Mouse (Mus musculus) urinary bladder, postnatal 14 days (tissue): ENCODE data around the gene Ggt1.
A peak's percentile ranks its signal among the peaks of the same experiment; 100 is the strongest.
"Not testable (repeated sequence)": the region's sequence is repeated elsewhere in the genome, so short reads cannot be mapped to it uniquely, and the experiment has no call there.

Experiments
- DNase-seq: peaks from one replicate; pipeline ENCODE4 v3.0.0; 2021; ENCODE audit warnings: low spot score

Gene Ggt1

GRCm38 (mm10) chr10:75551175-75551574 is 10.2 kb upstream of the Ggt1 start:
- DNase-seq = no peak

- DNase-seq = no peak
Measured at GRCm38 (mm10) chr10:75552106-75552505, 9.3 kb upstream of the Ggt1 start.

- no peak for DNase-seq
Measured at GRCm38 (mm10) chr10:75552701-75553450, 8.5 kb upstream of the Ggt1 start.

GRCm38 (mm10) chr10:75554090-75554489 is 7.3 kb upstream of the Ggt1 start:
- DNase-seq = no peak

GRCm38 (mm10) chr10:75555557-75555956 is 5.8 kb upstream of the Ggt1 start:
- DNase-seq = no peak

- peak; percentile 47 for DNase-seq
Measured at GRCm38 (mm10) chr10:75556026-75556425, 5.4 kb upstream of the Ggt1 start.

GRCm38 (mm10) chr10:75558515-75558914 is 2.9 kb upstream of the Ggt1 start:
- peak; percentile 57 for DNase-seq

GRCm38 (mm10) chr10:75559041-75559675 is 2.2 kb upstream of the Ggt1 start:
- DNase-seq = no peak

GRCm38 (mm10) chr10:75559676-75560548 is 1.5 kb upstream of the Ggt1 start, which contains the start of gene Lrrc75b:
TSS of gene Lrrc75b (minus strand) at chr10:75560330.
- DNase-seq = peak; percentile 50

GRCm38 (mm10) chr10:75560549-75560899 is 880 bp upstream of the Ggt1 start:
- no peak for DNase-seq

GRCm38 (mm10) chr10:75562596-75562995 is 1.2 kb downstream of the Ggt1 start:
- no peak for DNase-seq

GRCm38 (mm10) chr10:75564687-75565265 is 3.4 kb downstream of the Ggt1 start:
- DNase-seq = no peak

- no peak for DNase-seq
Measured at GRCm38 (mm10) chr10:75565436-75565835, 4.0 kb downstream of the Ggt1 start.

- DNase-seq = no peak
Measured at GRCm38 (mm10) chr10:75565906-75566305, 4.5 kb downstream of the Ggt1 start.

- no peak for DNase-seq
Measured at GRCm38 (mm10) chr10:75566321-75566720, 4.9 kb downstream of the Ggt1 start.

- DNase-seq = not testable (repeated sequence)
Measured at GRCm38 (mm10) chr10:75566765-75567164, 5.4 kb downstream of the Ggt1 start.

- DNase-seq = no peak
Measured at GRCm38 (mm10) chr10:75568029-75568428, 6.6 kb downstream of the Ggt1 start.

- DNase-seq = no peak
Measured at GRCm38 (mm10) chr10:75568441-75568840, 7.0 kb downstream of the Ggt1 start.

GRCm38 (mm10) chr10:75568851-75569250 is 7.4 kb downstream of the Ggt1 start:
- DNase-seq = no peak

GRCm38 (mm10) chr10:75570981-75571657 is 9.7 kb downstream of the Ggt1 start:
- no peak for DNase-seq

- no peak for DNase-seq
Measured at GRCm38 (mm10) chr10:75571937-75572336, 10.5 kb downstream of the Ggt1 start.

GRCm38 (mm10) chr10:75573181-75573580 is 11.8 kb downstream of the Ggt1 start:
- no peak for DNase-seq
